Mouse (Mus musculus) embryonic facial prominence, embryonic 13.5 days (tissue): Measurements from ENCODE around the gene Ces2c. TPM values are rescaled to one million over a fixed set of nuclear protein-coding genes. Genes with fewer than 3 reads are reported as not detected.
"Not testable (repeated sequence)": the region's sequence is repeated elsewhere in the genome, so short reads cannot be mapped to it uniquely, and the experiment has no call there.

Source experiments
- ATAC-seq: fragments of 200-750 bp; cut with Nextera tagmentation; 2 replicates; pipeline ENCODE4 v1.8.0; 2017; ENCODE audit warnings: low read depth; ENCODE audit not compliant: insufficient number of reproducible peaks, insufficient read depth, low FRiP score, low TSS enrichment
- H3K27ac ChIP-seq: fragments of 300-500 bp; sonication (generic); 2 replicates; pipeline ENCODE4 v1.5.1; 2015; ENCODE audit warnings: moderate library complexity, mild to moderate bottlenecking, inconsistent platforms
- H3K27me3 ChIP-seq: fragments of 300-500 bp; sonication (generic); 2 replicates; pipeline ENCODE4 v1.6.1; 2015; ENCODE audit warnings: mild to moderate bottlenecking, inconsistent platforms
- H3K36me3 ChIP-seq: fragments of 300-500 bp; sonication (generic); 2 replicates; pipeline ENCODE4 v1.6.1; 2015; ENCODE audit warnings: mild to moderate bottlenecking, inconsistent platforms
- H3K4me1 ChIP-seq: fragments of 300-500 bp; sonication (generic); 2 replicates; pipeline ENCODE4 v1.6.1; 2015; ENCODE audit warnings: inconsistent platforms
- H3K4me2 ChIP-seq: fragments of 300-500 bp; sonication (generic); 2 replicates; pipeline ENCODE4 v1.6.1; 2015; ENCODE audit warnings: moderate library complexity, mild to moderate bottlenecking, inconsistent platforms
- H3K4me3 ChIP-seq: fragments of 300-500 bp; sonication (generic); 2 replicates; pipeline ENCODE4 v1.5.1; 2015; ENCODE audit warnings: mild to moderate bottlenecking, inconsistent platforms
- H3K9ac ChIP-seq: fragments of 300-500 bp; sonication (generic); 2 replicates; pipeline ENCODE4 v1.6.1; 2015; ENCODE audit warnings: mild to moderate bottlenecking, inconsistent platforms
- H3K9me3 ChIP-seq: fragments of 300-500 bp; sonication (generic); 2 replicates; pipeline ENCODE4 v1.6.1; 2016; ENCODE audit warnings: inconsistent platforms
- WGBS: fragments of 180-500 bp; shearing (Covaris S2); methylation state at CpG from one replicate; pipeline ENCODE4 v1.1.7; 2015; ENCODE audit warnings: mixed read lengths; 5-methylcytosine and 5-hydroxymethylcytosine counted together
- polyA plus RNA-seq: library from polyadenylated mRNA; unstranded; fragments of >200 nt; fragmentation: Nextera tagmentation; extraction: Ambion mirVana; gene quantifications from 2 replicates; pipeline ENCODE4 v1.2.1, GENCODE M21; 2015

Ces2c gene
- polyA plus RNA-seq: 0.59 TPM in 1 of 2 replicates, not detected in the other

- Histone ChIP-seq H3K27ac (no peak within 1 kb of the TSS), H3K4me1 (no peaks in the 10 kb centered on the region), H3K27me3 (no peaks in the 10 kb centered on the region), H3K9ac (no peak within 1 kb of the TSS), H3K9me3 (no peaks in the 10 kb centered on the region), H3K4me3 (no peak within 1 kb of the TSS), H3K4me2 (no peak within 1 kb of the TSS), H3K36me3 (no peaks in the 10 kb centered on the region)
- 80% methylated on average over 3 of the region's 3 CpGs for WGBS
- ATAC-seq: no peak
Observed at GRCm38 (mm10) chr8:104846831-104847230, at the start of gene Ces2c. TSS of gene Ces2c (plus strand) at chr8:104847068.

- no peak for ATAC-seq
- H3K4me3 ChIP-seq: no peak overlapping the region
- H3K9me3 ChIP-seq: no peaks in the 10 kb centered on the region
- no peaks in the 10 kb centered on the region for H3K4me1 ChIP-seq
- WGBS: 80% methylated on average over 1 of the region's 1 CpGs
- H3K9ac ChIP-seq: no peak overlapping the region
- H3K4me2 ChIP-seq: no peak overlapping the region
- H3K36me3 ChIP-seq: no peaks in the 10 kb centered on the region
- no peaks in the 10 kb centered on the region for H3K27me3 ChIP-seq
- no peak overlapping the region for H3K27ac ChIP-seq
Observed at GRCm38 (mm10) chr8:104799385-104799784, 47.5 kb upstream of the Ces2c start.

GRCm38 (mm10) chr8:104806127-104806526 lies 40.7 kb upstream of the Ces2c start:
- Histone ChIP-seq H3K9me3 (no peaks in the 10 kb centered on the region), H3K4me1 (no peaks in the 10 kb centered on the region), H3K4me3 (no peak overlapping the region), H3K36me3 (no peaks in the 10 kb centered on the region), H3K27ac (no peak overlapping the region), H3K4me2 (no peak overlapping the region), H3K27me3 (no peaks in the 10 kb centered on the region), H3K9ac (no peak overlapping the region)
- no peak for ATAC-seq
- WGBS: 13% methylated on average over 2 of the region's 2 CpGs

GRCm38 (mm10) chr8:104808542-104809413 lies 38.1 kb upstream of the Ces2c start:
- Histone ChIP-seq H3K9me3 (no peaks in the 10 kb centered on the region), H3K4me1 (no peaks in the 10 kb centered on the region), H3K4me3 (no peak overlapping the region), H3K27ac (no peak overlapping the region), H3K36me3 (no peaks in the 10 kb centered on the region), H3K9ac (no peak overlapping the region), H3K4me2 (no peak overlapping the region), H3K27me3 (no peaks in the 10 kb centered on the region)
- no peak; the same call in 1 of the 2 replicates for ATAC-seq
- WGBS: 75% methylated on average over 7 of the region's 7 CpGs

GRCm38 (mm10) chr8:104809436-104809835 lies 37.4 kb upstream of the Ces2c start:
- no peaks in the 10 kb centered on the region for H3K9me3 ChIP-seq
- H3K9ac ChIP-seq: no peak overlapping the region
- no peaks in the 10 kb centered on the region for H3K36me3 ChIP-seq
- H3K4me2 ChIP-seq: no peak overlapping the region
- H3K27ac ChIP-seq: no peak overlapping the region
- WGBS: 89% methylated on average over 3 of the region's 3 CpGs
- no peaks in the 10 kb centered on the region for H3K27me3 ChIP-seq
- no peaks in the 10 kb centered on the region for H3K4me1 ChIP-seq
- no peak overlapping the region for H3K4me3 ChIP-seq
- no peak for ATAC-seq

GRCm38 (mm10) chr8:104826912-104827311 lies 20.0 kb upstream of the Ces2c start:
- ATAC-seq: no peak
- Histone ChIP-seq H3K9me3 (no peaks in the 10 kb centered on the region), H3K36me3 (no peaks in the 10 kb centered on the region), H3K4me1 (no peaks in the 10 kb centered on the region), H3K9ac (no peak overlapping the region), H3K4me3 (no peak overlapping the region), H3K27ac (no peak overlapping the region), H3K4me2 (no peak overlapping the region), H3K27me3 (no peaks in the 10 kb centered on the region)
- 71% methylated on average over 1 of the region's 1 CpGs for WGBS

GRCm38 (mm10) chr8:104828221-104828620 lies 18.6 kb upstream of the Ces2c start:
- no peaks in the 10 kb centered on the region for H3K9me3 ChIP-seq
- H3K27ac ChIP-seq: no peak overlapping the region
- H3K4me2 ChIP-seq: no peak overlapping the region
- no peak overlapping the region for H3K4me3 ChIP-seq
- 69% methylated on average over 3 of the region's 3 CpGs for WGBS
- H3K4me1 ChIP-seq: no peaks in the 10 kb centered on the region
- no peaks in the 10 kb centered on the region for H3K27me3 ChIP-seq
- H3K9ac ChIP-seq: no peak overlapping the region
- no peaks in the 10 kb centered on the region for H3K36me3 ChIP-seq
- no peak for ATAC-seq

GRCm38 (mm10) chr8:104831440-104831839 lies 15.4 kb upstream of the Ces2c start, which contains the start of gene Ces2b:
TSS of gene Ces2b (plus strand) at chr8:104831572.
- no peaks in the 10 kb centered on the region for H3K27me3 ChIP-seq
- WGBS: 72% methylated on average over 5 of the region's 5 CpGs
- no peak for ATAC-seq

GRCm38 (mm10) chr8:104841360-104842078 lies 5.3 kb upstream of the Ces2c start:
- Histone ChIP-seq H3K27ac (no peak overlapping the region), H3K9me3 (no peaks in the 10 kb centered on the region), H3K4me2 (no peak overlapping the region), H3K4me1 (no peaks in the 10 kb centered on the region), H3K4me3 (no peak overlapping the region), H3K27me3 (no peaks in the 10 kb centered on the region), H3K36me3 (no peaks in the 10 kb centered on the region), H3K9ac (no peak overlapping the region)
- no peak for ATAC-seq
- WGBS: 84% methylated on average over 3 of the region's 3 CpGs

More at GRCm38 (mm10) chr8:104831440-104831839, 15.4 kb upstream of the Ces2c start, which contains the start of gene Ces2b:
- H3K27ac ChIP-seq: no peak within 1 kb of the TSS
- H3K4me1 ChIP-seq: no peaks in the 10 kb centered on the region
- no peaks in the 10 kb centered on the region for H3K36me3 ChIP-seq
- H3K4me2 ChIP-seq: no peak within 1 kb of the TSS
- no peak within 1 kb of the TSS for H3K9ac ChIP-seq
- no peaks in the 10 kb centered on the region for H3K9me3 ChIP-seq
- H3K4me3 ChIP-seq: no peak within 1 kb of the TSS

GRCm38 (mm10) chr8:104847741-104848462 lies 1.0 kb downstream of the Ces2c start:
- no peak for ATAC-seq
- H3K4me1 ChIP-seq: no peaks in the 10 kb centered on the region
- no peak overlapping the region for H3K27ac ChIP-seq
- no peaks in the 10 kb centered on the region for H3K9me3 ChIP-seq
- no peak overlapping the region for H3K4me3 ChIP-seq
- H3K9ac ChIP-seq: no peak overlapping the region
- WGBS: 70% methylated on average over 4 of the region's 4 CpGs
- H3K36me3 ChIP-seq: no peaks in the 10 kb centered on the region
- H3K27me3 ChIP-seq: no peaks in the 10 kb centered on the region
- no peak overlapping the region for H3K4me2 ChIP-seq

GRCm38 (mm10) chr8:104866844-104867531 lies 20.1 kb downstream of the Ces2c start:
- H3K27me3 ChIP-seq, H3K4me1 ChIP-seq, H3K9me3 ChIP-seq, H3K27ac ChIP-seq, ATAC-seq, H3K9ac ChIP-seq, H3K36me3 ChIP-seq, H3K4me3 ChIP-seq, H3K4me2 ChIP-seq: not testable (repeated sequence)
- WGBS: no CpG with 5 or more reads among the region's 4 CpGs
